Mouse (Mus musculus) central nervous system, embryonic 18 days (tissue): ENCODE data around the gene Huwe1. TPM values are rescaled to one million over a fixed set of nuclear protein-coding genes. Genes with fewer than 3 reads are reported as not detected.

Source experiments
- polyA plus RNA-seq: library from polyadenylated mRNA; depleted of rRNA; stranded (reverse); fragments of >200 nt; gene quantifications from 2 replicates; pipeline ENCODE4 v1.2.3, GENCODE M21; 2012; rRNA removed

Huwe1 gene
- polyA plus RNA-seq = 106 and 109 TPM in 2 replicates

GRCm38 (mm10) chrX:151800701-151801511 is at the start of gene Huwe1:
Gene Huwe1, plus strand, starts transcription at chrX:151800807.

Other genes with a start within 250 kb of the Huwe1 start
- 44.8 and 46.5 TPM in 2 replicates for gene Hsd17b10, start 201.0 kb downstream of the Huwe1 start, polyA plus RNA-seq
- 0.47 and 0.53 TPM in 2 replicates for gene Ribc1, start 215.5 kb downstream of the Huwe1 start, polyA plus RNA-seq
- gene Smc1a, start 215.6 kb downstream of the Huwe1 start, polyA plus RNA-seq = 55.6 and 57.9 TPM in 2 replicates